Mouse (Mus musculus) brown adipose tissue, adult 24 weeks (tissue): ENCODE measurements around the gene Gan. TPM values are rescaled to one million over a fixed set of nuclear protein-coding genes. Genes with fewer than 3 reads are reported as not detected.

Experiments used
- H3K27ac ChIP-seq: fragments of 200-500 bp; replicated peaks from 2 replicates; pipeline ENCODE4 v1.5.1; 2012; ENCODE audit warnings: low read depth, mild to moderate bottlenecking, low read length
- H3K4me1 ChIP-seq: fragments of 200-500 bp; 2 replicates; pipeline ENCODE4 v1.6.1; 2012; ENCODE audit warnings: low read length, mixed read lengths; ENCODE audit not compliant: control insufficient read depth, insufficient read depth, insufficient read length
- H3K4me3 ChIP-seq: fragments of 200-500 bp; 2 replicates; pipeline ENCODE4 v1.5.1; 2012; ENCODE audit warnings: low read depth, mild to moderate bottlenecking, low read length, moderate library complexity; ENCODE audit not compliant: insufficient read depth
- polyA plus RNA-seq: library from polyadenylated mRNA; stranded (reverse); fragments of >200 nt; gene quantifications from 2 replicates; pipeline ENCODE4 v1.2.4, GENCODE M21; 2012; ENCODE audit not compliant: missing spikeins, insufficient read depth, insufficient read length

Gene Gan
- 2.2 and 3.1 TPM in 2 replicates for polyA plus RNA-seq

GRCm38 (mm10) chr8:117158135-117158761, at the start of gene Gan:
Gene Gan, plus strand, starts transcription at chr8:117158135.
- peak within 1 kb of the TSS; percentile 45; the same call in 1 of the 2 replicates for H3K27ac ChIP-seq
- H3K4me1 ChIP-seq: peaks cover 3% of the 10 kb centered on the region; the same call in 1 of the 2 replicates
- H3K4me3 ChIP-seq: peak within 1 kb of the TSS; percentile 89

- Histone ChIP-seq H3K27ac (no peak overlapping the region), H3K4me1 (no peaks in the 10 kb centered on the region)
Observed at GRCm38 (mm10) chr8:117109018-117109711, 48.8 kb upstream of the Gan start.

GRCm38 (mm10) chr8:117109801-117110390, 48.0 kb upstream of the Gan start:
- Histone ChIP-seq H3K4me3 (peak overlapping the region; percentile 41), H3K4me1 (no peaks in the 10 kb centered on the region)

More at GRCm38 (mm10) chr8:117109018-117109711, 48.8 kb upstream of the Gan start:
- no peak overlapping the region for H3K4me3 ChIP-seq

GRCm38 (mm10) chr8:117111641-117112040, 46.3 kb upstream of the Gan start:
- Histone ChIP-seq H3K4me3 (no peak overlapping the region), H3K4me1 (no peaks in the 10 kb centered on the region), H3K27ac (no peak overlapping the region)

More at GRCm38 (mm10) chr8:117109801-117110390, 48.0 kb upstream of the Gan start:
- H3K27ac ChIP-seq: no peak overlapping the region

- no peak overlapping the region for H3K4me3 ChIP-seq
- no peaks in the 10 kb centered on the region for H3K4me1 ChIP-seq
- H3K27ac ChIP-seq: no peak overlapping the region
Observed at GRCm38 (mm10) chr8:117112261-117112660, 45.7 kb upstream of the Gan start.

- H3K27ac ChIP-seq: no peak overlapping the region
- H3K4me1 ChIP-seq: no peaks in the 10 kb centered on the region
- no peak overlapping the region for H3K4me3 ChIP-seq
Observed at GRCm38 (mm10) chr8:117115094-117115493, 42.8 kb upstream of the Gan start.

- Histone ChIP-seq H3K4me3 (no peak overlapping the region), H3K4me1 (no peaks in the 10 kb centered on the region), H3K27ac (no peak overlapping the region)
Observed at GRCm38 (mm10) chr8:117115676-117116446, 42.1 kb upstream of the Gan start.

GRCm38 (mm10) chr8:117116534-117116933, 41.4 kb upstream of the Gan start:
- Histone ChIP-seq H3K4me3 (no peak overlapping the region), H3K27ac (no peak overlapping the region), H3K4me1 (no peaks in the 10 kb centered on the region)

GRCm38 (mm10) chr8:117118409-117118808, 39.5 kb upstream of the Gan start:
- H3K4me1 ChIP-seq: no peaks in the 10 kb centered on the region
- no peak overlapping the region for H3K4me3 ChIP-seq
- no peak overlapping the region for H3K27ac ChIP-seq

- Histone ChIP-seq H3K27ac (no peak overlapping the region), H3K4me3 (no peak overlapping the region), H3K4me1 (no peaks in the 10 kb centered on the region)
Observed at GRCm38 (mm10) chr8:117121277-117121676, 36.7 kb upstream of the Gan start.

- Histone ChIP-seq H3K4me1 (no peaks in the 10 kb centered on the region), H3K27ac (no peak overlapping the region), H3K4me3 (no peak overlapping the region)
Observed at GRCm38 (mm10) chr8:117123850-117124633, 33.9 kb upstream of the Gan start.

- no peaks in the 10 kb centered on the region for H3K4me1 ChIP-seq
- H3K27ac ChIP-seq: no peak overlapping the region
- H3K4me3 ChIP-seq: no peak overlapping the region
Observed at GRCm38 (mm10) chr8:117125854-117126253, 32.1 kb upstream of the Gan start.

- H3K27ac ChIP-seq: no peak overlapping the region
- no peak overlapping the region for H3K4me3 ChIP-seq
- H3K4me1 ChIP-seq: no peaks in the 10 kb centered on the region
Observed at GRCm38 (mm10) chr8:117126411-117126810, 31.5 kb upstream of the Gan start.

- H3K27ac ChIP-seq: no peak overlapping the region
- no peak overlapping the region for H3K4me3 ChIP-seq
- no peaks in the 10 kb centered on the region for H3K4me1 ChIP-seq
Observed at GRCm38 (mm10) chr8:117127063-117127462, 30.9 kb upstream of the Gan start.
